Mouse (Mus musculus): Measurements from ENCODE around the gene Cebpzos.

GRCm38 (mm10) chr17:78916899-78917298 is 599 bp downstream of the Cebpzos start:
- TF ChIP-seq POLR2AphosphoS5 (IDR thresholded peaks at IDR 0.05; ENCODE audit: insufficient replicate concordance, low read depth, low read length): no peak
- TF ChIP-seq TAL1 (conservative IDR thresholded peaks at IDR 0.05; ENCODE audit: low read depth, low read length): no peak
- TF ChIP-seq GATA2 (IDR thresholded peaks at IDR 0.05; ENCODE audit: borderline replicate concordance, low read depth, low read length): no peak
- TF ChIP-seq CTCF (IDR thresholded peaks at IDR 0.05; ENCODE audit: low read depth, low read length): no peak
- no peak for TF ChIP-seq GATA1 (IDR thresholded peaks at IDR 0.05; ENCODE audit: borderline replicate concordance, low read length)

All from G1E (cell line).